Mouse (Mus musculus): ENCODE measurements around the gene Zfp658. TPM values are rescaled to one million over a fixed set of nuclear protein-coding genes. Genes with fewer than 3 reads are reported as not detected.

The Zfp658 gene
- polyA plus RNA-seq, 1 experiment from 2014 or later, result 10.1 TPM

DNA sequence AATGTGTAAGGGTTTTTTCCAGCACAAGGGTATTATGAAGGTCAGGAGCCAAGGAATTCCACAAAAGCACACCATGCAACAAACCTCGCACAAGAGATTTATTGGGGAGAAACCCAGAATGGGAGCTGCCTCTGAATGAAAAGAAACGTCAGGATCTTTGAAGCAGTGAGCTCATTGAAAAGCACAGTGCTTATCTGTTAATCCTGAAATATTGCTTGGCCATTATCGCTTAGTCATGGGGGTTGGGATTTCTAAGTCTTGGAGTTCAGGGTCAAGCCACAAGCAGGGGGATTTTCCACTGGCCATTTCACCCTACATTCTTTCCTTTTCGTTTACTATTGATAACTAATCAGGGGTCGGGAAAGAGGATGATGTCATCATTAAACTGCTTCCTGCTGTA, 39.8 kb downstream of the Zfp658 start:
- Histone ChIP-seq H3K4me3 (no peak overlapping the region), H3K36me3 (no peaks in the 10 kb centered on the region), H3K27me3 (0 out of 2 replicates have a peak, but pooled peaks cover 10% of the 10 kb centered on the region), H3K9ac (replicated peaks) (no peak overlapping the region), H3K9me3 (no peaks in the 10 kb centered on the region), H3K4me2 (replicated peaks) (no peak overlapping the region), H3K27ac (replicated peaks) (no peak overlapping the region), H3K4me1 (peaks cover 10% of the 10 kb centered on the region; the same call in 1 of the 2 replicates)
- 12% methylated on average over 5 of the region's 5 CpGs for WGBS
- ATAC-seq (ENCODE audit: low FRiP score, low read depth), result no peak

GRCm38 (mm10) chr7:43606896-43607742, 45.1 kb downstream of the Zfp658 start, which contains the start of gene Zfp819:
Zfp819 (plus strand) TSS chr7:43607169.
- peaks cover 11% of the 10 kb centered on the region; the same call in 1 of the 2 replicates for H3K4me1 ChIP-seq
- peak within 1 kb of the TSS; percentile 82 for H3K4me2 ChIP-seq (replicated peaks)
- H3K36me3 ChIP-seq, result no peaks in the 10 kb centered on the region
- H3K27ac ChIP-seq (replicated peaks), result no peak within 1 kb of the TSS
- ATAC-seq (ENCODE audit: low FRiP score, low read depth), result peak; percentile 84
- no peaks in the 10 kb centered on the region for H3K9me3 ChIP-seq
- H3K9ac ChIP-seq (replicated peaks), result no peak within 1 kb of the TSS; the same call in 1 of the 2 replicates
- H3K27me3 ChIP-seq, result 0 out of 2 replicates have a peak, but pooled peaks cover 10% of the 10 kb centered on the region
- 15% methylated on average over 41 of the region's 41 CpGs for WGBS
- peak within 1 kb of the TSS; percentile 47 for H3K4me3 ChIP-seq

GRCm38 (mm10) chr7:43607743-43608287, 45.8 kb downstream of the Zfp658 start:
- Histone ChIP-seq H3K4me2 (replicated peaks) (peak overlapping the region; percentile 82), H3K9ac (replicated peaks) (no peak overlapping the region), H3K4me3 (peak overlapping the region; percentile 47; the same call in 1 of the 2 replicates), H3K4me1 (peaks cover 5% of the 10 kb centered on the region; the same call in 1 of the 2 replicates), H3K27ac (replicated peaks) (no peak overlapping the region), H3K27me3 (0 out of 2 replicates have a peak, but pooled peaks cover 10% of the 10 kb centered on the region), H3K36me3 (no peaks in the 10 kb centered on the region), H3K9me3 (no peaks in the 10 kb centered on the region)
- no peak for ATAC-seq (ENCODE audit: low FRiP score, low read depth)
- 47% methylated on average over 5 of the region's 5 CpGs for WGBS

- H3K4me1 ChIP-seq, result peaks cover 5% of the 10 kb centered on the region; the same call in 1 of the 2 replicates
- H3K4me3 ChIP-seq, result no peak overlapping the region
- H3K27ac ChIP-seq (replicated peaks), result no peak overlapping the region
- H3K4me2 ChIP-seq (replicated peaks), result no peak overlapping the region
- no peak for ATAC-seq (ENCODE audit: low FRiP score, low read depth)
- H3K9ac ChIP-seq (replicated peaks), result no peak overlapping the region
- H3K36me3 ChIP-seq, result no peaks in the 10 kb centered on the region
- H3K9me3 ChIP-seq, result no peaks in the 10 kb centered on the region
- WGBS, result 82% methylated on average over 7 of the region's 7 CpGs
- H3K27me3 ChIP-seq, result 0 out of 2 replicates have a peak, but pooled peaks cover 10% of the 10 kb centered on the region
Measured at GRCm38 (mm10) chr7:43608316-43608824, 46.3 kb downstream of the Zfp658 start.

- H3K4me2 ChIP-seq (replicated peaks), result no peak overlapping the region
- no peak for ATAC-seq (ENCODE audit: low FRiP score, low read depth)
- H3K27me3 ChIP-seq, result no peaks in the 10 kb centered on the region
- H3K9me3 ChIP-seq, result no peaks in the 10 kb centered on the region
- no peaks in the 10 kb centered on the region for H3K36me3 ChIP-seq
- no peak overlapping the region for H3K9ac ChIP-seq (replicated peaks)
- WGBS, result 89% methylated on average over 14 of the region's 14 CpGs
- no peak overlapping the region for H3K4me3 ChIP-seq
- no peaks in the 10 kb centered on the region for H3K4me1 ChIP-seq
- no peak overlapping the region for H3K27ac ChIP-seq (replicated peaks)
Measured at GRCm38 (mm10) chr7:43613816-43614551, 51.9 kb downstream of the Zfp658 start.

- 0 out of 2 replicates have a peak, but pooled peaks cover 6% of the 10 kb centered on the region for H3K4me1 ChIP-seq
- no peak overlapping the region for H3K4me3 ChIP-seq
- H3K9ac ChIP-seq (replicated peaks), result no peak overlapping the region
- no peaks in the 10 kb centered on the region for H3K9me3 ChIP-seq
- no peak overlapping the region for H3K4me2 ChIP-seq (replicated peaks)
- ATAC-seq (ENCODE audit: low FRiP score, low read depth), result no peak
- no peak overlapping the region for H3K27ac ChIP-seq (replicated peaks)
- H3K36me3 ChIP-seq, result no peaks in the 10 kb centered on the region
- no peaks in the 10 kb centered on the region for H3K27me3 ChIP-seq
- WGBS, result 81% methylated on average over 7 of the region's 7 CpGs
Measured at GRCm38 (mm10) chr7:43622927-43623326, 60.9 kb downstream of the Zfp658 start.

DNA sequence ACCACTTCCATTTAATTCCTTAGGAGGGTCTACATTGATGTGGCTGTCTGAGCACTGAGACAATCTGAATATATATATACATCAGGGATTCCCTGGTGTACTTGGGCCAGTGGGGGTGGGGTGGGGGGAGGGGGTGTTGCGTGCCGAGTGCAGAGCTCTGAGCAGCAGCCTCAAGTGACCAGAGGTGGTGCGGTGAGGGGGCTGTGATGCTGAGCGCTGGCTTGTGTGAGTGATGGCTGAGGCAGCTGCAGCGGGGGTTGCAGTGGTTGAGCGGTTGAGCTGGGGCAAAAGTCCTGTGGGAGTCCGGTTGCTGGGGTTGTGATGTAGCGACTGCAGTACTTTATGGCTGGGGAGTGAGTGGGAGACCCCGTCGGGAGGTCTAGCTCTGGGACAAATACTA, 61.8 kb downstream of the Zfp658 start:
- no peak overlapping the region for H3K9ac ChIP-seq (replicated peaks)

More for the DNA sequence above, 61.8 kb downstream of the Zfp658 start:
- no peak overlapping the region for H3K4me3 ChIP-seq
- no peaks in the 10 kb centered on the region for H3K9me3 ChIP-seq
- no peaks in the 10 kb centered on the region for H3K36me3 ChIP-seq
- WGBS, result 17% methylated on average over 10 of the region's 10 CpGs
- H3K4me1 ChIP-seq, result 0 out of 2 replicates have a peak, but pooled peaks cover 6% of the 10 kb centered on the region
- H3K27me3 ChIP-seq, result no peaks in the 10 kb centered on the region
- ATAC-seq (ENCODE audit: low FRiP score, low read depth), result peak; percentile 54; the same call in 1 of the 2 replicates
- H3K4me2 ChIP-seq (replicated peaks), result peak overlapping the region; percentile 32
- H3K27ac ChIP-seq (replicated peaks), result no peak overlapping the region

Other genes starting within 250 kb of the Zfp658 start
- gene Zfp715, start 249.0 kb upstream of the Zfp658 start, polyA plus RNA-seq (2016; fragmentation: Nextera tagmentation; extraction: Ambion mirVana), result 15.3 and 16.2 TPM in 2 replicates
- 0.20 and 0.27 TPM in 2 replicates for gene Siglecf, start 210.9 kb upstream of the Zfp658 start, polyA plus RNA-seq (2016; fragmentation: Nextera tagmentation; extraction: Ambion mirVana)
- not detected in 2 replicates for gene Siglecg, start 154.1 kb upstream of the Zfp658 start, polyA plus RNA-seq (2016; fragmentation: Nextera tagmentation; extraction: Ambion mirVana)
- not detected in 2 replicates for gene Lim2, start 134.6 kb upstream of the Zfp658 start, polyA plus RNA-seq (2016; fragmentation: Nextera tagmentation; extraction: Ambion mirVana)
- not detected in 2 replicates for gene Nkg7, start 125.2 kb upstream of the Zfp658 start, polyA plus RNA-seq (2016; fragmentation: Nextera tagmentation; extraction: Ambion mirVana)
- not detected in 2 replicates for gene Cldnd2, start 121.5 kb upstream of the Zfp658 start, polyA plus RNA-seq (2016; fragmentation: Nextera tagmentation; extraction: Ambion mirVana)
- gene Etfb, start 118.2 kb upstream of the Zfp658 start, polyA plus RNA-seq (2016; fragmentation: Nextera tagmentation; extraction: Ambion mirVana), result 147 and 163 TPM in 2 replicates
- 1.4 TPM in 1 of 2 replicates, not detected in the other for gene Gm45233, start 118.1 kb upstream of the Zfp658 start, polyA plus RNA-seq (2016; fragmentation: Nextera tagmentation; extraction: Ambion mirVana)
- 4.0 and 7.4 TPM in 2 replicates for gene Vsig10l, start 99.1 kb upstream of the Zfp658 start, polyA plus RNA-seq (2016; fragmentation: Nextera tagmentation; extraction: Ambion mirVana)
- gene Iglon5, start 72.2 kb upstream of the Zfp658 start, polyA plus RNA-seq (2016; fragmentation: Nextera tagmentation; extraction: Ambion mirVana), result 3.9 and 4.1 TPM in 2 replicates
- not detected in 2 replicates for gene 4931406B18Rik, start 56.3 kb upstream of the Zfp658 start, polyA plus RNA-seq (2016; fragmentation: Nextera tagmentation; extraction: Ambion mirVana)
- 1.1 and 1.4 TPM in 2 replicates for gene Cd33, start 17.8 kb upstream of the Zfp658 start, polyA plus RNA-seq (2016; fragmentation: Nextera tagmentation; extraction: Ambion mirVana)
- gene Zfp719, start 17.4 kb downstream of the Zfp658 start, polyA plus RNA-seq (2016; fragmentation: Nextera tagmentation; extraction: Ambion mirVana), result 17.8 and 17.9 TPM in 2 replicates
- 0.24 and 0.58 TPM in 2 replicates for gene Zfp819, start 44.9 kb downstream of the Zfp658 start, polyA plus RNA-seq (2016; fragmentation: Nextera tagmentation; extraction: Ambion mirVana)
- gene Ceacam18, start 72.5 kb downstream of the Zfp658 start, polyA plus RNA-seq (2016; fragmentation: Nextera tagmentation; extraction: Ambion mirVana), result not detected in 2 replicates
- gene Siglece, start 97.9 kb downstream of the Zfp658 start, polyA plus RNA-seq (2016; fragmentation: Nextera tagmentation; extraction: Ambion mirVana), result 0.24 TPM in 2 replicates
- 17.6 and 17.9 TPM in 2 replicates for gene Ctu1, start 109.8 kb downstream of the Zfp658 start, polyA plus RNA-seq (2016; fragmentation: Nextera tagmentation; extraction: Ambion mirVana)
- not detected in 2 replicates for gene Klk14, start 128.2 kb downstream of the Zfp658 start, polyA plus RNA-seq (2016; fragmentation: Nextera tagmentation; extraction: Ambion mirVana)
- gene Klk13, start 150.3 kb downstream of the Zfp658 start, polyA plus RNA-seq (2016; fragmentation: Nextera tagmentation; extraction: Ambion mirVana), result not detected in 2 replicates
- gene Klk12, start 206.6 kb downstream of the Zfp658 start, polyA plus RNA-seq (2016; fragmentation: Nextera tagmentation; extraction: Ambion mirVana), result not detected in 2 replicates
- not detected in 2 replicates for gene Klk11, start 212.3 kb downstream of the Zfp658 start, polyA plus RNA-seq (2016; fragmentation: Nextera tagmentation; extraction: Ambion mirVana)
- gene Klk10, start 218.8 kb downstream of the Zfp658 start, polyA plus RNA-seq (2016; fragmentation: Nextera tagmentation; extraction: Ambion mirVana), result 0.13 TPM in 1 of 2 replicates, not detected in the other
- gene Klk9, start 229.6 kb downstream of the Zfp658 start, polyA plus RNA-seq (2016; fragmentation: Nextera tagmentation; extraction: Ambion mirVana), result not detected in 2 replicates
- gene Klk8, start 235.3 kb downstream of the Zfp658 start, polyA plus RNA-seq (2016; fragmentation: Nextera tagmentation; extraction: Ambion mirVana), result 6.1 and 6.3 TPM in 2 replicates
- gene Klk7, start 249.0 kb downstream of the Zfp658 start, polyA plus RNA-seq (2016; fragmentation: Nextera tagmentation; extraction: Ambion mirVana), result not detected in 2 replicates

Data from midbrain, embryonic 12.5 days (tissue).